Mouse (Mus musculus): ENCODE measurements around the gene Trp53bp1.
A peak's percentile ranks its signal among the peaks of the same experiment; 100 is the strongest.

The Trp53bp1 gene

GRCm38 (mm10) chr2:121268446-121268845 is 2.8 kb downstream of the Trp53bp1 start:
- DNase-seq (ENCODE audit: extremely low spot score, low read depth, low spot score): no peak

- DNase-seq (ENCODE audit: extremely low spot score, low read depth, low spot score): no peak
These were observed 21.4 kb downstream of the Trp53bp1 start for GRCm38 (mm10) chr2:121249758-121250157.

DNA sequence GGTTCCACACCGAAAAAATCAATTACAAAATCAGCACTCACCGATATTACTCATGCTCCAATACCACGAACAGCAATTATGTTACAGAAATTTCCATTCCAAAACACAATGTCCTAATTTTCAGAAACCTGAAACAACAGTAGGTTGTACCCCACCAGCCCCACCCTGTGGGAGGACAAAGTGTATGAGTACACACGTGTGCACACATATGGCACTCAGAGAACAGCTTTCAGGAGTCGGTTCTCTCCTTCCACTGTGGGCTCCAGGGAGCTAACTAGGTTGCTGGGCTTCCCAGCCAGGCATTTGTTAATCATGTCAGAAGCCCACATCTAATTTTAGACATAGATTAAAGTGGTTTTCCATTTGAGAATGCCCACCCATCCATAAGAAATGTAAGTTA is 27.1 kb downstream of the Trp53bp1 start:
- no peak for DNase-seq (ENCODE audit: extremely low spot score, low read depth, low spot score)

DNA sequence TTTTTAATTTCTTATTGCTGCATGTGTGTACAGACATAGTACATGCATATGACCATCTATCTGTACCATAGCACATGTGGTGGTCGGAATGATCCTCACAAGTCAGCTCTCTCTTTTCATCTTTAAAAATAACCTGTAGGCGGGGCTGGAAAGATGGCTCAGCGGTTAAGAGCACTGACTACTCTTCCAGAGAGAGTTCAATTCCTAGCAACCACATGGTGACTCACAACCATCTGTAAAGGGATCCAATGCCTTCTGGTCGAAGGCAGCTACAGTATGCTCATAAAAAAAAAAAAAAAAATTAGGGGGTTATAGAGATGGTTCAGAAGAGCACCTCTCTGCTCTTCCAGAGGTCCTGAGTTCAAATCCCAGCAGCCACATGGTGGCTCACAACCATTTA is 31.8 kb downstream of the Trp53bp1 start:
- no peak for DNase-seq (ENCODE audit: extremely low spot score, low read depth, low spot score)

DNA sequence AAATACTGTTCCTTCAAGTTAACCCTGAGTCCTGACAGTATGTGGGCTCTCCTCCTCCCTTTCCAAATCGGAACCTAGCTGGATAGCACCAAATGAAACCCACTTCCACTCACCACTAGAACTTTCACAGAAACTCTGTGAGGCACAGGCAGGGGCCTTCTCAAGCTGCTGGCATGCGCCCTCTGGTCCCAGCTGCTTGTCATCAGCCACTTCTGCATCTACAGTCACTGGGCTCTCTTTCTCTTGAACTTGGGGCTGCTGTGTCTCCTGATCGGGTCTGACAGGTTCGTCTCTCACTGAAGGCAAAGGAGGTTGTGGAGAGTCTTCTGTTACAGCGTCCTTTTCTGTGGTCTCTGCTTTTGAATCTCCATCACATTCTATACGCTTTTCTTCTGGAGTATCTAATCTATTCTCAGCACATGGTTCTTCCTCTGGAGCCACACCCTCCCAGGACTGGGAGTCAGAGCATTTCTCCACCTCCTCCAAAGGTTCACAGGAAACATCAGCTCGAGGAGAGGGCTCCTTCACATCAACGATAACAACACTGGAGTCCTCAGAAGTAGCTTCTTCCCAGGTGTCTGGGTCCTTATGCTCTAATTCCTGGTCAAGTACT is 35.6 kb downstream of the Trp53bp1 start:
- DNase-seq (ENCODE audit: extremely low spot score, low read depth, low spot score): no peak

- DNase-seq (ENCODE audit: extremely low spot score, low read depth, low spot score): no peak
These were observed 43.1 kb downstream of the Trp53bp1 start for GRCm38 (mm10) chr2:121228135-121228534.

- DNase-seq (ENCODE audit: extremely low spot score, low read depth, low spot score): no peak
These were observed 48.2 kb downstream of the Trp53bp1 start for GRCm38 (mm10) chr2:121223010-121223409.

DNA sequence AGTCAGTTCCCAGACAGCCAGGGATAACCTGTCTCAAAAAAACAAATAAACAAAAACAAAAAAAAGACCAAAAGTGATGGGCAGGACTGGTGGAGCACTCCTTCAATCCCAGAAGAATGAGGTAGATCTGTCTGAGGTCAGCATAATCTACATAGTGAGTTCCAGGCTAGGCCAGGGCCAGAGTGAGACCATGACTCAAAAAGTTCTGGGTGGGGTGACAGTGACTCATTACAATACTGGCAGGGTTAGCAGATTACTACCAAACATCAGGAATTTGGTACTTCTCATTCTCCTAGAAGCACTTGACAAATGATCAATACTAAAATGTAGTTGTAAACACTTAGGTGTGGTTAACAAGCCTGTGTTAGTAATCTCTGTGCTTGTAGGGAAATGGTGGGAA is 51.2 kb downstream of the Trp53bp1 start:
- DNase-seq (ENCODE audit: extremely low spot score, low read depth, low spot score): no peak

DNA sequence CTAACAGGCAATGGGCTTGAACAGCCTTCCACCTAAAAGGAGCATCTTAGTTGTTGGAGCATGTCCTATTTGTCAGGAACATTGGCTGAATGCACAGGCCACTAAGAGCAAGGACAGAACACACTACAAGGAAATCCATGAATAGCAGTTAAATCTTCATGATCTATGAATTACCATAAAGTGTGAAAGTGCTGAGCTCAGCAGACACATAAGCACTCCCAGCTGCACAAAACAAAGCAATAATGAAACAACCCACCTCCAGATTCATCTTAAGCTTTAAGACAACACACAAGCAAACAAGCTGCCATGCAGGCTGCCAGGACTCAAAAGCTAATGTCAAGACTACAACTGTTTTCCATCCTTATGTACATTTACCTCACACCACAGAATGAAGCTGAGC is 52.0 kb downstream of the Trp53bp1 start:
- no peak for DNase-seq (ENCODE audit: extremely low spot score, low read depth, low spot score)

GRCm38 (mm10) chr2:121214491-121214890 is 56.7 kb downstream of the Trp53bp1 start:
- DNase-seq (ENCODE audit: extremely low spot score, low read depth, low spot score): no peak

DNA sequence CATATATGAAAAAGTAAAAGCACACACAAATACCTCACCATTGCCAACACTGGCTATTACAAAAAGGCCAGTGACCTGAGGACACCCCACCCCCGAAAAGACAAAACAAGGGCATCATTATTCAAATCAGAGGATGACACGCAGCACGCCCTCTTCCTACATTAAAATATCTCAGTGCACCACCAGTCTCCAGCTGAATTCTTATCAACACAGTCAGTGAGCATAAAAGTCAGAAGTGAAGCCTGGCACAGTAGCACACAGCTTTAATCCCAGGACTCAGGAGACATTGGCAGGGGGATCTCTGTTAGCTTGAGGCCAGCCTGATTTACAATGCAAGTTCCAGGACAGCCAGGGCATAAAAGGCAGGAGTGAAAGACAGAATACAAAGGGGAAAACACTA is 64.7 kb downstream of the Trp53bp1 start:
- DNase-seq (ENCODE audit: extremely low spot score, low read depth, low spot score): no peak

- DNase-seq (ENCODE audit: extremely low spot score, low read depth, low spot score): no peak
These were observed 66.9 kb downstream of the Trp53bp1 start for GRCm38 (mm10) chr2:121204276-121204675.

- no peak for DNase-seq (ENCODE audit: extremely low spot score, low read depth, low spot score)
These were observed 75.7 kb downstream of the Trp53bp1 start for GRCm38 (mm10) chr2:121195466-121195865.

GRCm38 (mm10) chr2:121188530-121188929 is 82.7 kb downstream of the Trp53bp1 start:
- DNase-seq (ENCODE audit: extremely low spot score, low read depth, low spot score): no peak

DNA sequence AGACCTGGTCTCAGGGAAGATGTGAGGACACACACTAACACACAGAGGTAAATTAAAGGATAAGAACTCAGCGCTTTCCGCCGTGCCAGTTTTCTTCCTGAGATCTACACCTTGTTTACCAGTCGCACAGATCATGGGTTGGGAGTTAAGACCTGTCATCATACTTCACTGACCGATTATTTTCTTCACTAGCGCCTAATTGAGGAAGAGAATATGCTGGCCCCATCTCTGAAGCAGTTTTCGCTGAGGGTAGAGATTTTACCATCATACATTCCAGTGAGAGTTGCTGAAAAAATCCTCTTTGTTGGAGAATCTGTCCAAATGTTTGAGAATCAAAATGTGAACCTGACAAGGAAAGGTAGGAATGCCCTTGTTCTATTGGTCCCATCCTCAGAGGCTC is 87.1 kb downstream of the Trp53bp1 start:
- no peak for DNase-seq (ENCODE audit: extremely low spot score, low read depth, low spot score)

GRCm38 (mm10) chr2:121183431-121183830 is 87.8 kb downstream of the Trp53bp1 start:
- no peak for DNase-seq (ENCODE audit: extremely low spot score, low read depth, low spot score)

- DNase-seq (ENCODE audit: extremely low spot score, low read depth, low spot score): no peak
These were observed 92.3 kb downstream of the Trp53bp1 start for GRCm38 (mm10) chr2:121178828-121179479.

- peak; percentile 63 for DNase-seq (ENCODE audit: extremely low spot score, low read depth, low spot score)
These were observed 100.0 kb downstream of the Trp53bp1 start, which contains the start of gene Zscan29 for GRCm38 (mm10) chr2:121170980-121171742. Gene Zscan29, minus strand, starts transcription at chr2:121171125.

GRCm38 (mm10) chr2:121170481-121170971 is 100.7 kb downstream of the Trp53bp1 start, which contains the start of gene Tubgcp4:
Gene Tubgcp4, plus strand, starts transcription at chr2:121170654.
- no peak for DNase-seq (ENCODE audit: extremely low spot score, low read depth, low spot score)

- DNase-seq (ENCODE audit: extremely low spot score, low read depth, low spot score): no peak
These were observed 101.3 kb downstream of the Trp53bp1 start for GRCm38 (mm10) chr2:121169902-121170301.

GRCm38 (mm10) chr2:121169173-121169572 is 102.0 kb downstream of the Trp53bp1 start:
- no peak for DNase-seq (ENCODE audit: extremely low spot score, low read depth, low spot score)

- no peak for DNase-seq (ENCODE audit: extremely low spot score, low read depth, low spot score)
These were observed 118.1 kb downstream of the Trp53bp1 start for GRCm38 (mm10) chr2:121153100-121153499.

All from hindlimb bud, embryonic 11.5 days (tissue).